Mouse (Mus musculus) C2C12 (cell line): ENCODE measurements around the gene Cntrob.

ENCODE experiments used
- CEBPB ChIP-seq: IDR thresholded peaks from one replicate; pipeline ENCODE4 v1.6.1; 2011; ENCODE audit warnings: low read depth, mild to moderate bottlenecking, control low read depth, moderate library complexity
- CTCF ChIP-seq: IDR thresholded peaks from one replicate; pipeline ENCODE4 v1.5.1; 2011; ENCODE audit not compliant: control insufficient read depth, insufficient read depth, insufficient read length
- FOSL1 ChIP-seq: IDR thresholded peaks from one replicate; pipeline ENCODE4 v1.8.0; 2011; ENCODE audit warnings: mild to moderate bottlenecking, low read length; ENCODE audit not compliant: poor library complexity, insufficient read depth, severe bottlenecking
- USF1 ChIP-seq: IDR thresholded peaks from one replicate; pipeline ENCODE4 v1.6.1; 2011; ENCODE audit warnings: low read depth, mild to moderate bottlenecking, control low read depth, moderate library complexity

- TF ChIP-seq CTCF (no peak), USF1 (no peak), CEBPB (no peak), FOSL1 (no peak)
These were observed 4.1 kb upstream of the Cntrob start for GRCm38 (mm10) chr11:69327648-69328047.
